Mouse (Mus musculus): ENCODE data around the gene Asap3.
A peak's percentile ranks its signal among the peaks of the same experiment; 100 is the strongest.

The Asap3 gene

GRCm38 (mm10) chr4:136218595-136219214 is 12.5 kb downstream of the Asap3 start:
- peak; percentile 52 for DNase-seq (ENCODE audit: extremely low spot score, low spot score)

- DNase-seq (ENCODE audit: extremely low spot score, low spot score) = no peak
These were observed 14.1 kb downstream of the Asap3 start for GRCm38 (mm10) chr4:136220133-136220775.

DNA sequence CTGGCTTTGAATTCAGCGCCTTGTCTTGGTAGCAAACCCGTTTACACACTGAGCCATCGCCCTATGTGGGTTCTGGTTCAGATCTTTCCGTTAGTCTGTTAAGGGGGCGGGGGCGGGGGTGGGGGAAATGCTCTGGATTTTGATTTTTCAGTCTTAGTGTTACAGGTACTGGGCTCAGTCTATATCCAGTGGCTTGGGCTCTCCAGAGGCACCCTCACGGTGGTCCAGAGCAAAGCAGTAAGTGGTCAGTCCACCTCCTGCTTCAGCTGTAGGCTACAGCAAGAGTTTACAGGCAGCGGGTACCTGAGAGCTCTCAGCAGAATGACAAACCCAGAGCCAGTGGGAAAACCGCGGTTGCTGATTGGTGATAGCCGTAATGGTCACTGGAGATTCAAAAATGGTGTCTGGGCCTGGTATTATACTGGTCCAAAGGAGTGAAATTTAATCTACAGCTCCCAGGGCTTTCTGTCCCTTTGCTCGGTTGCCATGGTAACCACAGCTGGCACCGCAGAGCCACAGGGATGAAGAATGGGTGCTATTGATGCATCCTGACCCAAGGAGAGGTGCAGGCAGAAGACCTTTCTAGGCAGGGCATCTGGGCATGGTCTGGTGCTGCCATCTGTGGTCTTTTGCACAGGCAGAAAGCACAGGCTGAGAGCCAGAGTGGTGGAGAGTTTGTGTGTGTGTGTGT is 17.5 kb downstream of the Asap3 start:
- no peak for DNase-seq (ENCODE audit: extremely low spot score, low spot score)

GRCm38 (mm10) chr4:136224240-136224559 is 18.0 kb downstream of the Asap3 start:
- no peak for DNase-seq (ENCODE audit: extremely low spot score, low spot score)

DNA sequence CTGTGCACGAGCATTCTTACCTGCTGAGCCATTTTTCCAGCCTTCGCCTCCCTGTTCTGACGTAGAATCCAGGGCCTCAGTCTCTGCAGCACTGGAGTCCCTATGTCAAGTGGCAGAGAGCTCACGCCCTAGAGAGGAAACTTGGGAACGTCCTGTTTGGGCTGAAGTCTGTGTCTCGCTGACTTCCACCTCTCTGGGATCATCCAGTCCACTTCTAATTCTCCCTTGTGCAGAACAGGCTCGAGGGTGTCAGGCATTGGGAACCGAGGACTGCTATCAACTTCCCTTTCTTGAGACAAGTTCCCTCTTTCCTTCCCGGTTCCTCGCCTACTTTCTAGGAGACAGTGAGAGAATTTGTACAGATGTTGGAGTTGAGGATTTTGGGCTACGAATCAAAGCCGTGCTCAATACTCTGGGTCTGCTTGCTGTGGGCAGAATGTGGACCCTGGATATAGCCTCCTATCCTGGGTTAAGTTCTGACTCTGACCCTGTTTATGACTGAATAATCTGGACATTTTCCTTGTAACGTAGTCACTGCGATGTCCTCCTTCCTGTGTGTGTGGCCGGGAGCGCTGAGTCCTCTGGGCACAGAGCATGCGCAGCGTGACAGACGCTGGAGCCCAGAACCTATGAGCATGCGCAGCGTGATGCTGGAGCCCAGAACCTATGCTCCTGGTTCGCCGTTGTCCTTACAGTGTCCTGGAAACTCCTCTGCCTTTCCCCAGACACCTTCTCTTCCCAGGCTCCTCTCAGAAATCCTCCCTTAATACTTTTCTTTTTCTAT is 18.7 kb downstream of the Asap3 start:
- DNase-seq (ENCODE audit: extremely low spot score, low spot score) = no peak

DNA sequence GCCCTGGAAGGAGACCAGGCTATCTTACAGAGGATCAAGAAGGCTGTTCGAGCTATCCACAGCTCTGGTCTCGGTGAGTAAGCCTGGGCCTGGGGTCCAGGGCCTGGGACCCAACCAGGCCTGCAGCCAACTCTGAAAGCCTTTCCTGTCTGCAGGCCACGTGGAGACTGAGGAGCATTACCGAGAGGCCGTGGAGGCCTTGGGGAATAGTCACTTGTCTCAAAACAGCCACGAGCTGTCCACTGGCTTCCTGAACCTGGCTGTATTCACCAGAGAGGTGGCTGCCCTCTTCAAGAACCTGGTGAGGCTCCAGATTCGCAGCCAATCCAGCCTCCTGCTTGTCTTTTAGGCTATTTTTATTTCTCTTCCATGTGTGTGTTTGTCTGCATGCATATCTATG is 21.2 kb downstream of the Asap3 start:
- DNase-seq (ENCODE audit: extremely low spot score, low spot score) = no peak

GRCm38 (mm10) chr4:136228640-136229039 is 22.5 kb downstream of the Asap3 start:
- DNase-seq (ENCODE audit: extremely low spot score, low spot score) = no peak

DNA sequence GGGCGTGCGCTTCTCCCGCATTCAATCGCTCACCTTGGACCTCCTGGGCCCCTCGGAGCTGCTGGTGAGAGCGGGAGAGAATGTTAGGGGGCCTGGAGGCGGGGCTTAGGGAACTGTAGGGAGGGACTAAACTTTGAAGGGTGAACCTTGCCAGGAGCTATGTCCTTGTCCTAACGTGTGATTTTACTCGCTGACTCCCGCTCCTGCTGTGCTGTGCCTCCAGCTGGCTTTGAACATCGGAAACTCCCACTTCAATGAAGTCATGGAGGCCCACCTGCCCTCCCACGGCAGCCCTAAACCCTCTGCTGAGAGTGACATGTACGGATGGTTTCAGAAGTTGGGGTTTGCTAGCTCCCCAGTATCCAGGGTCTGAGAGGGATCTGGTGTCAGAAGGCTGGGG is 32.5 kb downstream of the Asap3 start:
- no peak for DNase-seq (ENCODE audit: extremely low spot score, low spot score)

DNA sequence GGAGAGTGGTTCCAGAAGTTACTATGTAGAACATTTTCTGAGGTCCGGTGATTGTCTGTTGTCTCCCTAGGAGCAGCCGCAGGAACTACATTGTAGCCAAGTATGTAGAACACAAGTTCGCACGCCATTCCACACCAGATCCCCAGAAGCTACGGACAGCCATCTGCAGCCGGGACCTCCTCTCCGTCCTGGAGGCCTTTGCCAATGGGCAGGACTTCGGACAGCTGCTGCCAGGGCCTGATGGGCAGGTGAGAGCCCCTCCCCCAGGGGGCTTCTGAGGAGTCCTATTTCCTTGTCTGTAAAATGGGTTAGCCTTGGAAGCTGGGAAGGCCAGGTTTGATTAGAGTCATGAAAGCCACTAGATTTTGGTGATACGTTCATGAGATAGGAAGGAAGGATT is 32.9 kb downstream of the Asap3 start:
- DNase-seq (ENCODE audit: extremely low spot score, low spot score) = no peak

- DNase-seq (ENCODE audit: extremely low spot score, low spot score) = peak; percentile 76
These were observed 33.5 kb downstream of the Asap3 start for GRCm38 (mm10) chr4:136239622-136240021.

- no peak for DNase-seq (ENCODE audit: extremely low spot score, low spot score)
These were observed 34.0 kb downstream of the Asap3 start for GRCm38 (mm10) chr4:136240123-136240522.

DNA sequence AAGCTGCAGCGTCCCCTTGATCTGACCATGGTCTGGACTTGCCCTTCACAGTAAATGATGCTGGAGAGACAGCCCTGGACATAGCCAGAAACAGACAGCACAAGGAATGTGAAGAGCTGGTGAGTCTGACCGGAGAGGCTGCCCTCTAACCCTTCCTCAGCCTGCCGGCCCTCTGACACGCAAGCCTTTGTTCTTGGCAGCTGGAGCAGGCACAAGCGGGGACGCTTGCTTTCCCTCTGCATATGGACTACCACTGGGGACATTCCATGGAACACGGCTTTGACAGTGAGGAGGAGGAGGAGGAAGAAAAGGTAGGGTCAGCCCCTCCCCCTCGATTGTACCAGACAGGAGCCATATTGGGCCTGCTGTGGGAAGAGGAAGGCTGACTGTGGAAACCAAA is 34.8 kb downstream of the Asap3 start:
- no peak for DNase-seq (ENCODE audit: extremely low spot score, low spot score)

DNA sequence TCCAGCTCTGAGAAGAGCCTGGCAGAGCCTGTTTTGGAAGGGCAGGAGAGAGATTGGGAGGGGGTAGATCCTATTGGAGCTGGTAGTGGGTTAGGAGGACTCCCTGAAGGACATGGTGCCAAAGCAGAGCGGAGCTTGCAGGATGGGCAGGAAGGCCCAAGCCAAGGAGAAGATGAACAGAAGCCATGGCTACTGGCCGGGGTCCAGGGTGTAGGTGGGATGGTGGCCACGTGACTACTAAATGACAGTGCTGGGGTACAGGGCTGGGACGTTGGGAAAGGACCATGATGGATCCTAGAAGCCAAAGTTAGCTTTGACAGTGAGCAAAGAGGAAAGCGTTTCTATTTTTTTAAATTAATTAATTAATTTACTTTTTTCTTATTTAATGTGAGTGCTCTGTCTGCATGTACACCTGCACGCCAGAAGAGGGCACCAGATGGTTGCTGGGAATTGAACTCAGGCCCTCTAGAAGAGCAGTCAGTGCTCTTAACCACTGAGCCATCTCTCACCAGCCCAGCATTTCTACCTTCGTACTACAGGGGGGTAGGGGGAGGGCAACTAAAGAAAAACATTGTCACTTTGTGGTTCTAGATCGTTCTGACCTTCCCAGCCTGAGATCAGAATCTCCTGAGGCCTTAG is 36.0 kb downstream of the Asap3 start:
- DNase-seq (ENCODE audit: extremely low spot score, low spot score) = no peak

DNA sequence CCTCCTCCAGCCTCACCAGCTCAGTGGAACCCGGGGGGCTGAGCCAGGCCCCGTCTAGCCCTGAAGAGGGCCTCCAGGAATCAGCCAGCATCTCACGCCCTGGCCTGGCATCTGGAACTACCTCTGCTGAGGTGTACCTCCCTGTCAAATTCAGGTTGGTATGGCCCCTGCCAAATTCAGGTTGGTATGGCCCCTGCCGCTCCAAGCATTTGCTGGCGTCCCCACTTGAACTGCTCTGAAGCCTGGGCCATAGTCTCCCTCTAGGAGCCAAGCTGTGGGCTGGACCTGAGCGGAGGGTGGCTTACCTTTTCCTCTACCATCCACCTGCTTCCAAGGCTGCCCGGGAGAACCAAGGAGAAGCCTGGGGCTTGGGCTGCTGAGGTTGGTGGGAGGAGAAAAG is 36.6 kb downstream of the Asap3 start:
- no peak for DNase-seq (ENCODE audit: extremely low spot score, low spot score)

DNA sequence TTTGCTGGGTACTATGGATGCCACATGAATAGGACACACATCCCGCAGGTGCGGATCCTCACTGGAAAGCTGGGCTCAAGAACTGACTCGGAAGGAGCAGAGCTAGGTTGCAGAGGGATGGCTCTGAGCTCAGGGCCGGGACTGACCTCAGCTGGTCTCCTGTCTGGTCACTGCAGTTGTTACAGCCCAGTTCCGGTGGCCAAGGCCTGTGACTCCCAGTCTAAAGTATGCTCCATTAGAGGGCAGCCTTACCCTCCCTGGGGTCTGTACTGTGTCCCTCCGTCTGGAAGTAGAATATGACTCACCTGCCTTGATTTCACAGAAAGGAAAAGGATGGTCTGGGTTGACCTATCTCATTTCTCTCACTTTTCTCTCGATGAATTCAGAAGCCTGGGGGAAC is 38.0 kb downstream of the Asap3 start:
- DNase-seq (ENCODE audit: extremely low spot score, low spot score) = no peak

GRCm38 (mm10) chr4:136245681-136246080 is 39.5 kb downstream of the Asap3 start:
- DNase-seq (ENCODE audit: extremely low spot score, low spot score) = no peak

DNA sequence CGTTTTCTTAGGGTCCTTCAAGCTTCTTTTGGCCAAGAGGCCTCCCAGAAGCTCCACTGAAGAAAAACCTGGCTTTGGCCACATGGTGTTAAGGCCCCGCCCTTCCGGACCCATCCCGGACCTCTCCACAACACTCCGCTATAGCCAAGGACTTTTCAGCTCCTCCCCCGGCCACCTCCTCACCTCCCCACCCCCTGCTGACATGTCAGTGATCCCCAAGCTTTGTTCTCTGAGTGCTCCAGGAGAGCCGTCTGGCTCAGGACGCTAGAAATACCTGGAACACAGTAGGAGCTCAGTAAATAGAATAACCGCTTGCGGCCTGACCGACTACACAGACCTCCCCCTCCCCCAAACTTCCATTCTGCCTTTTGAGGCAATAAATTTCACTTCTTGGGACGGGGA is 40.4 kb downstream of the Asap3 start:
- peak; percentile 49 for DNase-seq (ENCODE audit: extremely low spot score, low spot score)

DNA sequence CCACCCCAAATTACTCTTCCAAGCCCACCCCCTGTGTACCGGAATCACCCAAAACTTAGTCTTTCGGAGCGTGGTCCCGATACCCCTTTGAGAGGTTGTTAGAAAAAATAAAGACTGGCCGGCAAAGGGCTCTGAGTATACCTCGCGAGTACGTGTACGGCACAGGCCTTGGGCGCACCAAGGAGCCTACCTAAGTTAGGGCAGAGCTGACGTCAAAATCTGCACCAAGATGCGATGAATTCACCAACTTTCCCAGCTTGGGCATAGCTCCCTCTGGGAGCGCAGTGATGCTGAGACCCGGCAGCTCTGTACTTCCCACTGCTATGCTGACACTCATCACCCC is 41.2 kb downstream of the Asap3 start:
- no peak for DNase-seq (ENCODE audit: extremely low spot score, low spot score)

- peak; percentile 71 for DNase-seq (ENCODE audit: extremely low spot score, low spot score)
These were observed 41.7 kb downstream of the Asap3 start, which contains the start of gene Tcea3 for GRCm38 (mm10) chr4:136247729-136248463. TSS of gene Tcea3 (plus strand) at chr4:136247729.

DNA sequence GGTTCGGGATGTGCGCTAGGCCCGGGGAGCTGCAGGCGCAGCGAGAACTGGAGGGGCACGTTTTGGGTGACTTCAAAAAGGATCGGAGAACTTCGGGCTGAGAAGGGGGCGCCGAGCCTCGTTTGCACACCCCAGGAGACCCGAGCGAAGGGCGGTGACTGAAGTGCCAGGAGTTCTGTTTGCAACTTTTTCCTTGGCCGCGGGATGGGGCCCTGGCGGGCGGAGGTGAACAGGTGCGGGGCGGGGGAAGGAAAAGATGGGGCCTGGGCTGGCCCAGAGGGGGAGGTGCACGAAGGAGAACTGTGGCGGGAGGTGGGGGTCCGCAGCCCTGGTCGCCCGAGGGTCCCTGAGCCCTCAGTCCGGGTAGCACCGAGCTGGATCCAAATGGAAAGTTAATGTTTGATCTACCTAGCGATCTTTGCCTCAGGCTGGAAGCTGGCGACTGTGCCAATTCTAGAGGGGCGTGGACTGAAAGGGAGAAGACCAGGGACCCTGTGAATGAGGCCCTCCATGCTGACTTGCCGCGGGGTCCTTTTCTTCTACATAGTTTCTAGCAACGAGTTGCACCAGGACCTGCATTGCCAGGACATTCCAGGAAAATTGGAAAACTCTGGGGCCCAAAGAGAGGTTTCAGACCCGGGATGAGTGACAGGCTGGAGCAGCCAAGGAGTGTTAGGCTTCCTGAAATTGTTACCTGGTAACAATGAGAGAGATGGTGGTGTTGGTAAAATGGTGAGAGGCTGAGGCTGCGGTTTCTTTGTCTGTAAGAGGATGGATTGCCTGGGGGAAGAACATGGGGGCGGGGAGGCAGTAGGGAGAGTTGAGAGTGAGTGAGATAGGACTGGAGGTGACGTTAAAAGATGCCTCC is 42.5 kb downstream of the Asap3 start:
- DNase-seq (ENCODE audit: extremely low spot score, low spot score) = no peak

Measured in neural tube, embryonic 10.5 days (tissue).